Mouse (Mus musculus): ENCODE data around the gene Smpdl3b. TPM values are rescaled to one million over a fixed set of nuclear protein-coding genes. Genes with fewer than 3 reads are reported as not detected.

The Smpdl3b gene
- total and polyA plus RNA-seq, 2 experiments from 2014 or later = 1.1 to 1.3 TPM

- no peaks in the 10 kb centered on the region for H3K27me3 ChIP-seq (ENCODE audit: insufficient read depth, low read length)
Observed at GRCm38 (mm10) chr4:132734766-132735165, 22.3 kb downstream of the Smpdl3b start.

GRCm38 (mm10) chr4:132733071-132733770 is 23.8 kb downstream of the Smpdl3b start:
- H3K9me3 ChIP-seq (ENCODE audit: low read length) = no peaks in the 10 kb centered on the region
- no peak overlapping the region for H3K9ac ChIP-seq (replicated peaks; ENCODE audit: low read length, poor library complexity, severe bottlenecking)
- H3K36me3 ChIP-seq (ENCODE audit: insufficient read depth, low read length) = no peaks in the 10 kb centered on the region
- H3K4me2 ChIP-seq (ENCODE audit: low read depth, low read length, poor library complexity, severe bottlenecking) = no peak overlapping the region
- no peak overlapping the region for H3K4me3 ChIP-seq (ENCODE audit: low read depth, low read length)
- 94% methylated on average over 25 of the region's 25 CpGs for WGBS
- H3K4me1 ChIP-seq (ENCODE audit: insufficient read depth, low read length) = no peaks in the 10 kb centered on the region
- H3K27me3 ChIP-seq (ENCODE audit: insufficient read depth, low read length) = no peaks in the 10 kb centered on the region
- DNase-seq (ENCODE audit: low spot score) (no peak), ATAC-seq (ENCODE audit: low FRiP score) (no peak)
- TF ChIP-seq CTCF (IDR thresholded peaks at IDR 0.05) = peak; percentile 41
- H3K27ac ChIP-seq (ENCODE audit: low read depth, low read length) = no peak overlapping the region

More at GRCm38 (mm10) chr4:132734766-132735165, 22.3 kb downstream of the Smpdl3b start:
- 92% methylated on average over 2 of the region's 2 CpGs for WGBS
- Histone ChIP-seq H3K4me2 (ENCODE audit: low read depth, low read length, poor library complexity, severe bottlenecking) (no peak overlapping the region), H3K4me1 (ENCODE audit: insufficient read depth, low read length) (no peaks in the 10 kb centered on the region), H3K4me3 (ENCODE audit: low read depth, low read length) (no peak overlapping the region), H3K9ac (replicated peaks; ENCODE audit: low read length, poor library complexity, severe bottlenecking) (no peak overlapping the region), H3K36me3 (ENCODE audit: insufficient read depth, low read length) (no peaks in the 10 kb centered on the region), H3K27ac (ENCODE audit: low read depth, low read length) (no peak overlapping the region), H3K9me3 (ENCODE audit: low read length) (no peaks in the 10 kb centered on the region)
- no peak for DNase-seq (ENCODE audit: low spot score)
- no peak for ATAC-seq (ENCODE audit: low FRiP score)
- TF ChIP-seq CTCF (IDR thresholded peaks at IDR 0.05) = no peak

- peaks cover 10% of the 10 kb centered on the region; the same call in 1 of the 2 replicates for H3K36me3 ChIP-seq (ENCODE audit: insufficient read depth, low read length)
- WGBS = 3% methylated on average over 27 of the region's 34 CpGs
- H3K4me1 ChIP-seq (ENCODE audit: insufficient read depth, low read length) = no peaks in the 10 kb centered on the region
- peak within 1 kb of the TSS; percentile 60 for H3K4me3 ChIP-seq (ENCODE audit: low read depth, low read length)
- ATAC-seq (ENCODE audit: low FRiP score) (peak; percentile 90), DNase-seq (ENCODE audit: low spot score) (peak; percentile 83)
- H3K27me3 ChIP-seq (ENCODE audit: insufficient read depth, low read length) = no peaks in the 10 kb centered on the region
- H3K27ac ChIP-seq (ENCODE audit: low read depth, low read length) = peak within 1 kb of the TSS; percentile 68
- peak; percentile 25 for TF ChIP-seq CTCF (IDR thresholded peaks at IDR 0.05)
- H3K4me2 ChIP-seq (ENCODE audit: low read depth, low read length, poor library complexity, severe bottlenecking) = peak within 1 kb of the TSS; percentile 72
- H3K9ac ChIP-seq (replicated peaks; ENCODE audit: low read length, poor library complexity, severe bottlenecking) = peak within 1 kb of the TSS; percentile 77
- no peaks in the 10 kb centered on the region for H3K9me3 ChIP-seq (ENCODE audit: low read length)
Observed at GRCm38 (mm10) chr4:132732148-132732684, 24.8 kb downstream of the Smpdl3b start, which contains the start of gene Xkr8. Gene Xkr8 (minus strand): TSS chr4:132732546.

- 51% methylated on average over 12 of the region's 12 CpGs for WGBS
Observed at GRCm38 (mm10) chr4:132731616-132732015, 25.4 kb downstream of the Smpdl3b start.

GRCm38 (mm10) chr4:132728233-132728632 is 28.8 kb downstream of the Smpdl3b start:
- H3K4me1 ChIP-seq (ENCODE audit: insufficient read depth, low read length) = no peaks in the 10 kb centered on the region
- DNase-seq (ENCODE audit: low spot score) (no peak), ATAC-seq (ENCODE audit: low FRiP score) (no peak)
- no peak for TF ChIP-seq CTCF (IDR thresholded peaks at IDR 0.05)
- H3K27me3 ChIP-seq (ENCODE audit: insufficient read depth, low read length) = no peaks in the 10 kb centered on the region
- 92% methylated on average over 8 of the region's 8 CpGs for WGBS
- H3K9ac ChIP-seq (replicated peaks; ENCODE audit: low read length, poor library complexity, severe bottlenecking) = no peak overlapping the region
- H3K9me3 ChIP-seq (ENCODE audit: low read length) = no peaks in the 10 kb centered on the region
- no peak overlapping the region for H3K4me3 ChIP-seq (ENCODE audit: low read depth, low read length)
- peaks cover 14% of the 10 kb centered on the region; the same call in 1 of the 2 replicates for H3K36me3 ChIP-seq (ENCODE audit: insufficient read depth, low read length)
- no peak overlapping the region for H3K27ac ChIP-seq (ENCODE audit: low read depth, low read length)
- no peak overlapping the region for H3K4me2 ChIP-seq (ENCODE audit: low read depth, low read length, poor library complexity, severe bottlenecking)

More at GRCm38 (mm10) chr4:132731616-132732015, 25.4 kb downstream of the Smpdl3b start:
- peak overlapping the region; percentile 72 for H3K4me2 ChIP-seq (ENCODE audit: low read depth, low read length, poor library complexity, severe bottlenecking)
- no peak for ATAC-seq (ENCODE audit: low FRiP score)
- peak overlapping the region; percentile 68; the same call in 1 of the 2 replicates for H3K27ac ChIP-seq (ENCODE audit: low read depth, low read length)
- no peaks in the 10 kb centered on the region for H3K4me1 ChIP-seq (ENCODE audit: insufficient read depth, low read length)
- no peak for DNase-seq (ENCODE audit: low spot score)
- no peaks in the 10 kb centered on the region for H3K27me3 ChIP-seq (ENCODE audit: insufficient read depth, low read length)
- peaks cover 11% of the 10 kb centered on the region; the same call in 1 of the 2 replicates for H3K36me3 ChIP-seq (ENCODE audit: insufficient read depth, low read length)
- peak overlapping the region; percentile 60 for H3K4me3 ChIP-seq (ENCODE audit: low read depth, low read length)
- no peaks in the 10 kb centered on the region for H3K9me3 ChIP-seq (ENCODE audit: low read length)
- H3K9ac ChIP-seq (replicated peaks; ENCODE audit: low read length, poor library complexity, severe bottlenecking) = peak overlapping the region; percentile 77
- no peak for TF ChIP-seq CTCF (IDR thresholded peaks at IDR 0.05)

GRCm38 (mm10) chr4:132718251-132718650 is 38.8 kb downstream of the Smpdl3b start:
- H3K27ac ChIP-seq (ENCODE audit: low read depth, low read length) = no peak overlapping the region
- H3K9me3 ChIP-seq (ENCODE audit: low read length) = no peaks in the 10 kb centered on the region
- H3K9ac ChIP-seq (replicated peaks; ENCODE audit: low read length, poor library complexity, severe bottlenecking) = no peak overlapping the region
- H3K4me3 ChIP-seq (ENCODE audit: low read depth, low read length) = no peak overlapping the region
- no peak overlapping the region for H3K4me2 ChIP-seq (ENCODE audit: low read depth, low read length, poor library complexity, severe bottlenecking)
- peaks cover 35% of the 10 kb centered on the region for H3K36me3 ChIP-seq (ENCODE audit: insufficient read depth, low read length)
- ATAC-seq (ENCODE audit: low FRiP score) (no peak), DNase-seq (ENCODE audit: low spot score) (no peak)
- no peaks in the 10 kb centered on the region for H3K27me3 ChIP-seq (ENCODE audit: insufficient read depth, low read length)
- 88% methylated on average over 1 of the region's 1 CpGs for WGBS
- no peaks in the 10 kb centered on the region for H3K4me1 ChIP-seq (ENCODE audit: insufficient read depth, low read length)
- no peak for TF ChIP-seq CTCF (IDR thresholded peaks at IDR 0.05)

All from midbrain, postnatal 0 days (tissue).